Mouse (Mus musculus) ES-Bruce4 (cell line): ENCODE data around the gene Chrnd. TPM values are rescaled to one million over a fixed set of nuclear protein-coding genes. Genes with fewer than 3 reads are reported as not detected.
A peak's percentile ranks its signal among the peaks of the same experiment; 100 is the strongest.

Experiments used
- H3K27ac ChIP-seq: 2 replicates; pipeline ENCODE4 v1.5.1; 2012; ENCODE audit warnings: low read length, inconsistent platforms; ENCODE audit not compliant: insufficient read depth
- H3K27me3 ChIP-seq: 2 replicates; pipeline ENCODE4 v1.6.1; 2012; ENCODE audit warnings: mild to moderate bottlenecking, low read length, inconsistent platforms; ENCODE audit not compliant: control insufficient read depth, poor library complexity, insufficient read depth, severe bottlenecking
- H3K36me3 ChIP-seq: 2 replicates; pipeline ENCODE4 v1.6.1; 2012; ENCODE audit warnings: inconsistent platforms, mild to moderate bottlenecking, low read length, moderate library complexity; ENCODE audit not compliant: control insufficient read depth, poor library complexity, insufficient read depth, severe bottlenecking
- H3K4me1 ChIP-seq: one replicate; pipeline ENCODE4 v1.8.1; 2011; ENCODE audit warnings: low read length; ENCODE audit not compliant: control insufficient read depth, insufficient read depth
- H3K4me3 ChIP-seq: 2 replicates; pipeline ENCODE4 v1.5.1; 2011; ENCODE audit warnings: low read depth, mild to moderate bottlenecking, low read length
- H3K9ac ChIP-seq: 2 replicates; pipeline ENCODE4 v1.6.1; 2012; ENCODE audit warnings: low read depth, mild to moderate bottlenecking, inconsistent platforms; ENCODE audit not compliant: poor library complexity, severe bottlenecking
- H3K9me3 ChIP-seq: replicated peaks from 2 replicates; pipeline ENCODE4 v1.6.1; 2012; ENCODE audit warnings: mild to moderate bottlenecking, low read length, inconsistent platforms; ENCODE audit not compliant: control insufficient read depth, poor library complexity, insufficient read depth, severe bottlenecking
- CTCF ChIP-seq: IDR thresholded peaks from one replicate; pipeline ENCODE4 v1.8.1; 2011; ENCODE audit warnings: low read depth, low read length
- EP300 ChIP-seq: IDR thresholded peaks from 2 replicates; pipeline ENCODE4 v1.6.1; 2011; ENCODE audit warnings: low read depth, low read length; ENCODE audit not compliant: insufficient read depth
- POLR2A ChIP-seq: IDR thresholded peaks from one replicate; pipeline ENCODE4 v1.8.1; 2011; ENCODE audit warnings: low read length; ENCODE audit not compliant: insufficient read depth
- polyA plus RNA-seq: library from polyadenylated mRNA; stranded (reverse); fragments of >200 nt; gene quantifications from 2 replicates; pipeline ENCODE4 v1.2.4, GENCODE M21; 2011; ENCODE audit warnings: low read depth; ENCODE audit not compliant: missing spikeins, insufficient read depth, insufficient read length

The Chrnd gene
- polyA plus RNA-seq, 1 experiment: not detected

GRCm38 (mm10) chr1:87204465-87204864 lies 14.1 kb downstream of the Chrnd start, which contains the start of gene Chrng:
Gene Chrng (plus strand): TSS chr1:87204657.
- Histone ChIP-seq H3K36me3 (no peaks in the 10 kb centered on the region), H3K4me1 (no peaks in the 10 kb centered on the region), H3K9ac (no peak within 1 kb of the TSS), H3K27me3 (no peaks in the 10 kb centered on the region), H3K9me3 (no peaks in the 10 kb centered on the region), H3K27ac (no peak within 1 kb of the TSS), H3K4me3 (no peak within 1 kb of the TSS)
- no peak for TF ChIP-seq EP300
- no peak for TF ChIP-seq CTCF
- no peak for TF ChIP-seq POLR2A

GRCm38 (mm10) chr1:87205038-87205437 lies 14.6 kb downstream of the Chrnd start:
- Histone ChIP-seq H3K4me1 (no peaks in the 10 kb centered on the region), H3K4me3 (no peak overlapping the region), H3K27ac (no peak overlapping the region), H3K9ac (no peak overlapping the region), H3K9me3 (no peaks in the 10 kb centered on the region), H3K27me3 (no peaks in the 10 kb centered on the region), H3K36me3 (no peaks in the 10 kb centered on the region)
- TF ChIP-seq POLR2A (no peak), CTCF (no peak), EP300 (no peak)

GRCm38 (mm10) chr1:87205502-87205901 lies 15.1 kb downstream of the Chrnd start:
- Histone ChIP-seq H3K4me3 (no peak overlapping the region), H3K9ac (no peak overlapping the region), H3K27me3 (no peaks in the 10 kb centered on the region), H3K27ac (no peak overlapping the region), H3K9me3 (no peaks in the 10 kb centered on the region), H3K36me3 (no peaks in the 10 kb centered on the region), H3K4me1 (no peaks in the 10 kb centered on the region)
- TF ChIP-seq EP300: no peak
- no peak for TF ChIP-seq POLR2A
- no peak for TF ChIP-seq CTCF

- H3K9me3 ChIP-seq: no peaks in the 10 kb centered on the region
- H3K27me3 ChIP-seq: no peaks in the 10 kb centered on the region
- no peak overlapping the region for H3K9ac ChIP-seq
- H3K36me3 ChIP-seq: no peaks in the 10 kb centered on the region
- H3K27ac ChIP-seq: no peak overlapping the region
- TF ChIP-seq EP300 (no peak), CTCF (peak; percentile 53)
- no peaks in the 10 kb centered on the region for H3K4me1 ChIP-seq
- peak overlapping the region; percentile 23 for H3K4me3 ChIP-seq
Observed at GRCm38 (mm10) chr1:87206339-87206738, 15.9 kb downstream of the Chrnd start.

GRCm38 (mm10) chr1:87211431-87211830 lies 21.0 kb downstream of the Chrnd start:
- Histone ChIP-seq H3K9ac (no peak overlapping the region), H3K36me3 (0 out of 2 replicates have a peak, but pooled peaks cover 2% of the 10 kb centered on the region), H3K4me3 (no peak overlapping the region), H3K4me1 (no peaks in the 10 kb centered on the region), H3K9me3 (no peaks in the 10 kb centered on the region), H3K27me3 (no peaks in the 10 kb centered on the region), H3K27ac (no peak overlapping the region)
- TF ChIP-seq CTCF (no peak), EP300 (no peak), POLR2A (no peak)

- peak; percentile 69 for TF ChIP-seq POLR2A
- no peak for TF ChIP-seq CTCF
- 0 out of 2 replicates have a peak, but pooled peaks have one; percentile 41 for TF ChIP-seq EP300
- no peaks in the 10 kb centered on the region for H3K4me1 ChIP-seq
- H3K9ac ChIP-seq: peak within 1 kb of the TSS; percentile 88
- peaks cover 7% of the 10 kb centered on the region for H3K36me3 ChIP-seq
- peak within 1 kb of the TSS; percentile 73 for H3K27ac ChIP-seq
- H3K9me3 ChIP-seq: no peaks in the 10 kb centered on the region
- no peaks in the 10 kb centered on the region for H3K27me3 ChIP-seq
- peak within 1 kb of the TSS; percentile 98 for H3K4me3 ChIP-seq
Observed at GRCm38 (mm10) chr1:87213735-87214704, 23.6 kb downstream of the Chrnd start, which contains the start of gene Eif4e2. Gene Eif4e2 (plus strand): TSS chr1:87213914.
